Mouse (Mus musculus) fibroblast of lung, adult 2 months (primary cell): ENCODE results near the gene Hoxc10.

Experiments
- DNase-seq: peaks from one replicate; pipeline ENCODE4 v3.0.0-alpha.2; 2011; ENCODE audit warnings: low read depth

Gene Hoxc10

DNA sequence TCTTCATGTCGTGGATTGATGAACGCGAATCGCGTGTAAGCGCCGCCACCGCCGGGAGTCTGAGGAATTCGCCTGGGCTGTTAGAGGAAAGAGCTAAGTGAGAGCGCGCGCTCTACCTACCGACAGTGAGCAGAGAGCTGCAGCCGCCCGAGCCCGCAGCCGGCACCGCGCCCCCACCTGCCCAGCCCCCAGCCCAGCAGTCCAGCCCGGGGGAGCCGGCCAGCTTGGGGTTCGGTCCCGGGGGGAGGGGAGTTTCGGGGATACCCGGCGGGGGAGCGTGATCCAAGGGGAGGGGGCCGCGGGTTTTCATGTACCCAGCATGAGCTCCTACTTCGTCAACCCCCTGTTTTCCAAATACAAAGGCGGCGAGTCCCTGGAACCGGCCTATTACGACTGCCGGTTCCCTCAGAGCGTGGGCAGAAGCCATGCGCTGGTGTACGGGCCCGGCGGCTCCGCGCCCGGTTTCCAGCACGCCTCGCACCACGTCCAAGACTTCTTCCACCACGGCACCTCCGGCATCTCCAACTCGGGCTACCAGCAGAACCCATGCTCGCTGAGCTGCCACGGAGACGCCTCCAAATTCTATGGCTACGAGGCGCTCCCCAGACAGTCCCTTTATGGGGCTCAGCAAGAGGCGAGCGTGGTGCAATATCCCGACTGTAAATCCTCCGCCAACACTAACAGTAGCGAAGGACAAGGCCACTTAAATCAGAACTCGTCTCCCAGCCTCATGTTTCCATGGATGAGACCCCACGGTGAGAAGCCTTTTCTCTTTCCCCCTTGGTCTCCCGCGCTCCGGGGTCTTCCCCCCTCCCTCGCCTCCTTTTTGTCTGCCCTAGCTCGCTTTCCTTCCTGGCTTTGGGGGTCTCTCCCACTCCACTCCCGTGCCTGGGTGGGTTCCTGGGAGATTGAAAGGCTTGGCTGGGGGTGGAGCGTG, 24.1 kb downstream of the Hoxc10 start, which contains the start of gene Hoxc8:
Hoxc8 (plus strand) TSS at position 147 of the 937 bp plus-strand sequence.
- DNase-seq: no peak

DNA sequence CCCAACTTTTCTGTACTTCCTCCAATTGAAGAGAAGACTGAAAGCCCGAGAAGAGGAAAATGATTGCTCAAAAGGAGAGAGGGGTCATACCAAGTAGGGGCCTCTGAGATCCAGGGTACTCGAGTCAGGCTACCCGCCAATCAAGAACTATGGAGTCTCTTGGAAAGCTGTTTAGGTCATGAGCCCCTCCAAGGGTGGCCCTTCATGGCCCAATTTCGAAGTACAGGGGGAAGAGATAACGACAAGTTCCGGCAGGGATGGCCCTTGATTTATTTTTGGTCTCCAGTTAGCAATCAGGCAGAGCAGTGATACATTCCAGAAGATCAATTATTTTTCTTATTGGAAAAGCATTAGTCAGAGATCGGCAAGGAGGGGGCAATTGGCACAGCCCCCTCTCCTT, 25.2 kb downstream of the Hoxc10 start:
- no peak for DNase-seq

DNA sequence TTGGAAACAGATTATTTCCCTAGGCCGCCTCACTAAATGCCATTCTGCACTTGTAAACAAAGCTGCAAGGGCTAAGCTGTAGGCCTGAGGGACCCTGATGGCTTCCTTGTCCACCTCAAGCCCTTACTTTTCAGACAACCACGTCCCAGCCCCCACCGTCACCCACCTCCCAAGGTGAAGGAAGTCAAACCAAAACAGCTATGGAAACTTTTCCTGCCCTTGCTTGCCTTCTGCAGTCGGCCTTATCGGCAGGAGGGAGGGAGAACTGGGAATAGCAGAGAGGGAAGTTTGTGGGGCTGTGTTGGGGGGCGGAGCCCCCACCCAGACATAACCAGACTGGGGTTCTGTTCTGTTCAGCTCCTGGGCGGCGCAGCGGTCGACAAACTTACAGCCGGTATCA, 25.6 kb downstream of the Hoxc10 start:
- DNase-seq: no peak

DNA sequence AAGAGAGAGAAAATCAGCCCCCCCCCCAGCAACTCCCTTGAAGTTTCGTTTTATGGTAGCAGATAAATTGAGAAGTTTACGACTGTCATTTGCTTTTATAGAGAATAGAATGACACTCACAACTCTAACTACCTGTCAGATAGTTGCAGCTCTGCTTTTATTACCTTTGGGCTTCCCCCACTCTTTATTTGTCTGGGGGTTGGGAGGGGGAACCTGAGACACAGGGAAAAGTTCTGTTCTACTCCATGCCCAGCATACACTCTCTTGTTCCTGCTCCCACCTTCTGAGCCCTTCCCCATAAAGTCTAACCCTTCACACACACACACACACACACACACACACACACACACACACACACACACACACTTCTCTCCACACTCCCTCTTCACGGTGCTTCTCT, 26.3 kb downstream of the Hoxc10 start:
- DNase-seq: no peak

DNA sequence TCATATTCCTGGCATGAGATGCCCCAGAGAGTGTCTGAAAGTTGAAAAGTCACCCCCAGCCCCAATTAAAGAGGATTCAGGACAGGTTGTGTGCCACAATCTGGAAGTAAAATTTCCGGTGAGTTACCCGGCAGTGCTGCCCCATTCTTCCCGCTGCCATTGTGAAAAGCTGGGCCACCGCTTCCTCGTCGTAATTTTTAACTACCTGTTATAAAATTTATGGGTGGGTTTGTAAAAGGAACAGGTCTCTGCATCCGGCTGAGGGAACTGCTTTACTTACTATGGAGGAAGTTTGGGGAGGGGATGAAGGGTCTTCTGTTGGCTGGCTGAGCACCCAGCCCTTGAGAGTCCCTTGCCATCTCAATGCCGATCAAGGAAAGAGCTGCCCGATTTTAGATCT, 30.0 kb downstream of the Hoxc10 start:
- DNase-seq: no peak

DNA sequence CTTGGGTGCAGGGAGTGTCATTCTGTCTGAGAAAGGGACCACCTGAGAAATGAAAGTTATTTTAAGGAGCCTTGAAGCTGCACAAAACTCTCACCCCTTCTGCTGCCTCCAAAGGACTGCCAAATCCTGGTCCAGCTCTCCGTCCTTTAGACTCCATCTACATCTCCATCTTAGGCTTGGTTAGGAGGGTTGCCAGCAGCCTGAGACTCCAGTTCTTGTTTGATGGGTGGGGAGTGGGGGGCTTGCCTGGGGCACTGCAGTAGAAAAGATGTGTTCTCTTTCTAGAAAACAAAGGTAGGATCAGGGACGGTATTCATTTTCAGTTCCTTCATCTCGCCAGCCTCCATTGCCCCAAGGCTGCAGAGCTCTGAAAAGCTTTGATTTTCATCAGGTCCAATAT, 30.8 kb downstream of the Hoxc10 start:
- DNase-seq: no peak

DNA sequence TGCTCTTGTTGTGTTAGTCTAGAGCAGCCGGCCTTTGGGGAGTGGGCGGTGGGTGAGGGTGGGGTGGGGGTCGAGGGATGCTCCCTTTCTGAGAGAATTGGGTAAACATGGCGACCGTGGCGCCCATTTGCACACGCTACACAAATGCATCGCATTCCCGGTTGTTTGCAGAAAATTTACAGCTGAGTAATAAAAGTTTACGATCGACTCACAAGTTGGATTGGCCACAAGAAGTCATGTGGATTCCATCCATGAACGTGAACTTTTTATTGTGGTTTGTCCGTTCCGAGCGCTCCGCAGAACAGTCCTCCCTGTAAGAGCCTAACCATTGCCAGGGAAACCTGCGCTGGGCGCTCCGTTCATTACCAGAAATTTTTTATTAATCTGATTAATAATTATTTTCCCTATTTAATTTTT, 31.4 kb downstream of the Hoxc10 start, which contains the start of gene Hoxc6:
Hoxc6 (plus strand) TSS at position 319 of the 417 bp plus-strand sequence.
- no peak for DNase-seq

DNA sequence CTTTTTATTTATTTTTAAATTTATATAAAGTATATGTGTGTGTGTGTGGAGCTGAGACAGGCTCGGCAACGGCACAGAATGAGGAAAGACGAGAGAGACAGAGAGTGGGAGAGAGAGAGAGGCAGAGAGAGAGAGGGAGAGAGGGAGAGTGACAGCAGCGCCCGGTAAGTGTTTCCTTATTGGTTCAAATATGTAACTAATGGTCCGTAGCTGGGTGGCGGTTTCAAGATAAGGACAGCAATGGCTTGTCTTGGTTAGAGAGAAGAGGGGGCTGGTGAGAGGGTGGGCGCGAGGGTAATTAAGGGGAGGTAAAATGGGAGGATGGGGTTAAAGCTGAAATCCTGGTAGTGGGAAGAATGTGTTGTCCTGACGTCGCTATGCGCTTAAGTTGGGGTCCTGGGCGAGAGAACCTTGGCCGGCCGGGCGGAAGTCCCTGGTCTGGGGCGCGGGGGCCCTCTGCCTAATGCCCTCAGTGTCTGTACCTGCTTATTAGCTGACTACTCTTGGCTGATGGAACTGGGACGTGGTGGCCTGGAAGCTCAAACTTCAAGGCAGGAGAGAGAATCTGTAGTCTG, 32.1 kb downstream of the Hoxc10 start:
- DNase-seq: no peak

DNA sequence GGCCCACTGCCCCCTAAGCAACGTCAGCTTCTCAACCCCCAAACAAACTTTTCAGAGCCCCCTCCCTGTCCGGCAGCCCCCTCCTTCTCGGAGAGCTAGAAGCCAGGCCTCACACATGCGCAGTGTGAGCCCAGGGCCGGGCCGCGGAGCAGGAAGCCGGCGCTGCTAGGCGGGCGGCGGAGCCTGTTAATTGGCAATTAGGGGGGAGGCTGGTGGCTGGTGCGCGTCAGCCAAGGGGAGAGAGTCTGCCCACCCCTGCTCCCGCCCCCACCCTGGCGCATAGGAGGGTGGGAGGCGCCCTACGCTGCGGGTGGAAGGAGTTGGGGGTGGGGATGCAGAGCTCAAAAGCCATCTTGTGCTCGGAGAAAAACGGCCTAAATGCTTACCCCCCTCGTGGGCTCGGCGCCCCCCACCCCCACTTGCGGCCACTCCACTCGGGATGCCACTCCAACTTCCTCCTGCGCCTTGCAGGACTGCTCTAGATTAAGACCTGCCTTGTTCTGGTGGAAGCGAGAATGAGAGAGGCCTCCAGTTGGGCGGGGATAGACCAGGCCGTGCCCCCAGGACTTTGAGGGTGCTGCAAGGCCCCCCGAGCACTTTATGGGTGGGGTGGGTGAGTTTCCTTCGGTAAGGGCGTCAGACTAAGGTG, 32.7 kb downstream of the Hoxc10 start:
- no peak for DNase-seq

DNA sequence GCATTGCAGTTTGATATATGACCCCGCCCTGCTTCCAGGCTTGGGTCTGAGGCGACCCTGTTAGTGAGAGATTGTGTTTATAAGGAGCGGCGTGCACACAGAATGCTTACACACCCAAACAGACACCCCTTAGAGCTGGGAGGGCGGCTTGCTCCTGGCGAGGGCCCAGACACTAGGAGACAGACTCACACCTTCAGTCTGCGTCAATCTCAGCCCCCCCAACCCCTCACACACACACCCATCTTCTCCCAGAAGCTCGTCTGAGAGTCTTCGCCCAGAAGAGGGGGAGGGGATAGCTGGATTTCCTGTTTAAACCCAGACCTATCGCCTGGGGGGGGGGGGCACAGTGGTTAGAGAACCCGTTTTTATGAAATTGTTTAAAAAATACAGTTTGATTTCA, 33.4 kb downstream of the Hoxc10 start:
- no peak for DNase-seq

DNA sequence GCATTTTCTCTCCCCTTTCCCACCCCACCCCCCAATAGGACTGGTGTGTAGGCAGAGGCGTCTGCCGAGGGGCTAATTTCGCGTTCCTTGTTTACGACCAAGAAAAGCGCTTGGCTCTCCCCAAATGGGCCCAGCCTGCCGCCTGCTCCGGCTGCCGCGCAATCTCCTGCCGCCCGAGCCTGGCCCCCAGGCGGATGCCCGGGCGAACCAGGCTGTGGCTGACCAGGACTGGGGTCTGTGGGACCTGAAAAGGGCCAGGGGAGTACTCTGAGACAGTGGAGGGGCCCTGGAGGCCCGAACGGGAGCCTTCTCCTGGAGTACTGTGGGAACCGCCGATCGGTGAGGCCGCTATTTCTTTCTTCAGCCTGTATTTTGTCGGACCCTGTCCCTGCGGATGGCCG, 33.9 kb downstream of the Hoxc10 start:
- no peak for DNase-seq

DNA sequence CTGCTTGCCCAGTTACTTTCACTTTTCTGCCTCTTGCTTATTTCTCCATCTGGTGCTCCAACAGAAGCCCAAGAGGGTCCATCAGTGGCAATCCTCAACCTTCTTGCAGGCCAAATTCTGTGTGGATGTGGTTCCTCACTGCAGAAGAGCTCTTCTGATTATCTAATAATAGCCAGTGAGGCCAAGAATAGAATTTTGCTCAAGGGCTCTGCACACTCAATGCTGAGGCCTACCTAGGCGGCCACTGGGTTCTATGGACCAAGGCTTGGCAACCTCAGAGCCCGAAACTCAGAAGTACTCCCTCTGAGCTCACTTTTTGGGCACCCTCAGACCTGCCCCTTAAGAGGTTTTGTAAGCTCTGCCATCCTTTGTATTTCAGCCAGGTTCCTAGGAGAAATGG, 34.8 kb downstream of the Hoxc10 start:
- DNase-seq: no peak

DNA sequence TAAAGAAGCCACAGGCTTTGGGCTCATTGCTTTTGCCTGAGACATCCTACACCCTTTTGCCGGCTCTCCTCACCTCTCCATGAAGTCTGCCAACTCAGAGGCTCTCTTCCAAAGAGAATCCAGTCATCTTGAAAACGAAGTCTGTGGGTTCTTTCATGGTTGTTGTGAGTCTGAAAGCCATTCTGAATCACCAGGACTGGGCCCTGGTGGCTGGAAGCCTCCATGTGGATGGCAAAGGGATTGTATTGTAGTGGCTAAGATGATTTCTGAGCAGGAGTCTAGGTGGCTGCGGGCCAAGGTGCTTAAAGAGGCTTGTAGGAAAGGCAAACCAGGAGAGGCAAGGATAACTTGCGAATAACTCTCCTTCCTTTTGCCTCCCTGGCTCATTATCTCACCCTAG, 35.6 kb downstream of the Hoxc10 start:
- no peak for DNase-seq

DNA sequence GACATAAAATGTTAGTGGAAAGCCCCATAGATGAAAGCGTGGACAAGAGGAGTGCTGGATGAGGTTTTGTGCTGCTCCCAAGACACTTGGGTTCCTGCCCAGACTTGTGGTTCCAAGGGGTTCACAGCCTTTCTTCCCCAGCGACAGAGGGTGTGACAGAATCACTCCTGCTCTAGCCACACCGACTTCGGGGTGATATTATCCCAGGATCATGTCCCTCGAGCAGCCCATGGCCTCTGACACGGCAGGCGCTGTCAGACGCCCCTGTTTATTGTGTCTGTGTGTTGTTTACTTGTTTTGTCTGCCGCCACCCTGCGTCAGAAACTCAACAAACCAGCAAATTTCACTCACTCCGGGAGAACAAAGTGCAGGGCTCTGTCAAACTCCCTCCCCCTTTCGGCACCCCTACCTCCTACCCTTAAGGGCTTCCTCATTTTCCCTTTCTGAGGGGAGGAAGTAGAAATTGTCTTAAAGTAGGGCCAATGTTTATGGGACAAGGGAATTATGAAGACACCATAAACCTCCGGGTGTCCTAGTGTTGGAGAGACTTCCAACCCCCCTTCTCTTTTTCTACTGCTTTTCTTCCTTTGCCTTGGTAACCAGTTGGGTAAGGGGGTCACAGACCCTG, 36.3 kb downstream of the Hoxc10 start:
- no peak for DNase-seq

DNA sequence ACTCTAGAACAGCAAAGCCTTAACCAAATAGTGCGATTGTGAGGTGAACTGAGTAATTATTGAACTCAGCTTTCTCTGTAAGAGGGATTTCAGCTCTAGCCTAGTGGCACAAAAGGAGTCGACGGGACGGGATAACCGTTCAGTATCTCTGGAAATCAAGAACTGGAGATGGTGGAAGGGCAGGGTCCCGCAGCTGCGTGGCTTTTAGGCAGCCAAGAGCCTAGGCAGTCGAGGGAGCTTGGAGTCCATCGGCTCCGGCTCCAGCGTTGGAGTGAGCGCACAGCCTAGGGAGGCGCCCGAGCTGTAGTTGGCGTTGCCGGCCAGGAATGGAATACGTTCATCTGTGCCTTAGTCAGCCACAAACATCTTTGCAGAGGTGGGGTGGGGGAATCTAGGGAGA, 38.7 kb downstream of the Hoxc10 start:
- DNase-seq: no peak

DNA sequence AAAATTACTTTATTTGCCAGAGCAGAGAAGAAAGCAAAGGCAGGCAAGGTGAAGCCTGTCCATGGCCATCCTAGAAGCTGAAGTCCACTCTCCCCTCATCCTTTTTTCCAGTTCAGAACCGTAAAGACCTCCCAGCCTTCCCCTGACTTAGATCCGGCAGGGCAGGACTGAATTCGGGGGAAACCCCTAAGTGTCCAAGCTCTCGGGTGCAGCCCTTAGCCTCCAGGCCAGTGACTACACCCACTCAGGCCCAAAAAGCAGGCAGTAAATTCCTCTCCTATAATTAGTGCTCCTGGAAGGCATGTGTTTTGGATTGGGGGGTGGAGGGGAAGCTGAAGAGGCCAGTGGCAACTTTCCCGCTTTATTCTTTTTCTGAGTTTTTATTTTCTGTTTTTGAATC, 39.2 kb downstream of the Hoxc10 start:
- DNase-seq: no peak

DNA sequence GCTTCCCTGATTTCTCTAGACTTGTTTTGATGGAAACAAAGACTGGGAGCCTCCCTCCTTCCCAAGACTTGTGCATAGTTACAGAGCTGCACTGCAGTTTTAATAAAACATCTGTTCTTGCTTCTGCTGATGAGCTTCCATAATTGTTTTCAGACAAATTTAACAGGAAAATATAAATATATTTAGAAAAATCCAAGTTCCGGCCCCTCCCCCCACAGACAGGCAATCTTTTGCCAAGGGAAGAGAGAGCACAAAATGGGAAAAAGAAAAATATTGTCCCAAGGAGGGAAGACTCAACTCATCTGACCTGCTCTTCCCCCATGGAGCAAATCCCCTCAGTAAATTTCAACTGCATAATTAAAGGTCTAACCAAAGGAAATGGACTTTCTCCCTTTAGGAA, 39.7 kb downstream of the Hoxc10 start:
- no peak for DNase-seq

DNA sequence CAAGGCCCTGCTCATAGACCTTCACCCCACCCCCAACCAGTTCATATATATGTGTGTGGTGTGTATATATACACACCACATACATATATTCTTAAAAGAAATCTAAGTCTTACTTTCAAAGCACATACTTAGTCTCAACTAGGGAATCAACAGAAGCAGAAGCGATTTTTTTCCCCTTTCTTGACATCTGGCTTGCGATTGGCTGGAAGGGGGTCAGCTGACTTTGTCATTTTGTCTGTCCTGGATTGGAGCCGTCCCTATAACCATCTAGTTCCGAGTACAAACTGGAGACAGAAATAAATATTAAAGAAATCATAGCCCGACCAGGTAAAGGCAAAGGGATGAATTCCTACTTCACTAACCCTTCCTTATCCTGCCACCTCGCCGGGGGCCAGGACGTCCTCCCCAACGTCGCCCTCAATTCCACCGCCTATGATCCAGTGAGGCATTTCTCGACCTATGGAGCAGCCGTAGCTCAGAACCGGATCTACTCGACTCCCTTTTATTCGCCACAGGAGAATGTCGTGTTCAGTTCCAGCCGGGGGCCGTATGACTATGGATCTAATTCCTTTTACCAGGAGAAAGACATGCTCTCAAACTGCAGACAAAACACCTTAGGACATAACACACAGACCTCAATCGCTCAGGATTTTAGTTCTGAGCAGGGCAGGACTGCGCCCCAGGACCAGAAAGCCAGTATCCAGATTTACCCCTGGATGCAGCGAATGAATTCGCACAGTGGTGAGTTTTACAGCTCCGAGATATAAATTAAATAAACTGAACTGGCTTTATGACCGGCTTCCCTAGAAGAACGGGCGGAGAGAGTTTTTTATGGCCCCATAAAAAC, 42.9 kb downstream of the Hoxc10 start:
- no peak for DNase-seq

DNA sequence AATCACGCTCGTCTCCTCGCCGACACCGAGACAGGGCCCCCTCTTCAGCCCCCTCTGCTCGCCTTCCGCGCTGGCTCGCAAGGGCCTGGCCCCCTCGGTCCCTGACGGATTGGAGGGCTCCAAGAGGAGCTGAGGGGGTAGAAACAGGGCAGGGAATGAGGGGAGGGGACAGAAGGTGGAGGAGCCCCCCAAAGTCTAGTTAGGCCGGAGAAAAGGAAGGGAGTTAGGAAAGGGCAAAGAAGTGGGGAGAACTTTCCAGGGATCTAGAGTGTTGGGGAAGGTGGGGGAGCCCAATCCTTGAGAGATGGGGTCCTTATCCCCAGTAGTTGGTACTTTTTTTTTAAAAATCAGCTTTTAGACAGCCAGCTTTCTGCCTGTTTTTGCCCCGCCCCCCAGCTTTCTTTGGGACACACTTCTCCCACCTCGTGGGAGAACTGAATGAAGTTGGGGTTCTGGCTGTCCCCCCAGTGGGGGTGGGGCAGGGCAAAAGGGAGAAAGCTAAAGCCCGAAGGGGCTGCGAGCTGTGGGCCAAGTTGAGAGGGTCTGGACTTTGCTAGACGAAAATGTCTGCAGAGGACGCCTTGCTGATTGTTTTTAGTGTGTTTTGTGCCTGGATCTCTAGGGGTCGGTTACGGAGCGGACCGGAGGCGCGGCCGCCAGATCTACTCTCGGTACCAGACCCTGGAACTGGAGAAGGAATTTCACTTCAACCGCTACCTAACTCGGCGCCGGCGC, 43.7 kb downstream of the Hoxc10 start:
- DNase-seq: no peak

DNA sequence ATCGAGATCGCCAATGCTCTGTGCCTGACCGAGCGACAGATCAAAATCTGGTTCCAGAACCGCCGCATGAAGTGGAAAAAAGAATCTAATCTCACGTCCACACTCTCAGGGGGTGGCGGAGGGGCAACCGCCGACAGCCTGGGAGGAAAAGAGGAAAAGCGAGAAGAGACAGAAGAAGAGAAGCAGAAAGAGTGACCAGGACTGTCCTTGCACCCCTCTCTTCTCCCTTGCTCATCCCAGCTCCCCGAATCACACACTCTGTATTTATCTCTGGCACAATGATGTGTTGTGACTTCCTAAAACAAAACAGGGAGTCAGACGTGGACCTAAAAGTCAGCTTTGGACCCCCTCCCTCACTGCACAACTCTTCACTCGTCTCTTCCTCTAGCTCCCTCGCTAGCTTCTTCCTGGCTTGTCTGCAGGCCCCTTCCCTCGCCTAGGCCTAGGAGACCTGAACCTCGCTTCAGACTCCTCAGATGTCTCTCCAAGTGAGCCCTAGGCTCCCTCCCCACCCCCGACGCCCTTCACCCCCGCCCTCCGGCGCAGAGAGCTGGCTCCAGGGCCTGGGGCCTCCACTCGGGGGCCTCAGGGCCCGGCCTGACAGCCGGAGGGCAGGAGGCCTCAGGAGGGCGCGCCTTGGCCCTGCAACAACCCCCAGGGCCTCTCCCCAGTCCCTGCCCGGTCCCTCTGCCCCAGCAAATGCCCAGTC, 44.4 kb downstream of the Hoxc10 start:
- DNase-seq: no peak
